Comparison of ENCODE assay signal across 8 mouse cellular contexts in the genomic region with DNA sequence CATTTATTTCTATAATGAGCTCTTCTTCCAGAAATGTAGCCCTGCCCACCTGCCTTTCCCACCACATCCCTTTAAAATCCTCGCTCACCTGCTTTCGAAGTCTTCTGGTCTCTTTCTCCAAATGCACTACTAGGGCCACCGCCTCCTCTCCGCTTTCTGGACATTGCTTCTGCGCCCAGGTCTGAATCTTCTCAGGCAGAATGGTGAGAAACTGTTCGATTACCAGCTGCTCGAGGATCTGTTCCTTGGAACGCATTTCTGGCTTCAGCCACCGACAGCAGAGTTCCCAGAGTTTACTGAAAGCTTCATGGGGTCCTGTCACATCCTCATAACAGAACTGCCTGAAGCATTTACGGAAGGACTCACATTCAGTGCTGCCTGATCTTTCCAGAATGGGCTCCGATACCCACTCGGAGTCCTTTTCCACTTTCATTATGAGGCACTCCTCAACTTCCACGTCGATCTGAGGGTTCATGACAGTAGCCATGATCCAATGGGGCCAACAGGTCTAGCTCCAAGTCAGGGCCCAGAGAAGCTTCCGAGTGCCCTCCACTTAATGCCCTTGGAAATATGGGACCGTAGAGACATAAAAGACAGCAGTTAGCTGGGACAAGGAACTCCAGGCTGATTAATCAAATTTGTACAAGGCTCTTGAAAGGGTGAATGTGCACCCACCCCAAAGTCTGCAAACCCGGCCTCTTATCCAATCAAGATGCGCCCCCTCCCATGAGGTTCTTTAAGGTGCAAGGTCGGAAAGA. TPM values are rescaled to one million over a fixed set of nuclear protein-coding genes. Genes with fewer than 3 reads are reported as not detected.
DNase-seq lines count a peak whose midpoint lies in the region; ATAC-seq and TF ChIP-seq lines count a peak whose summit lies in the region.

No protein-coding gene starts in this region.

- DNase-seq in adrenal gland, postnatal 10 days: peak; percentile 2
- DNase-seq in adrenal gland, postnatal 14 days: no peak
- DNase-seq in neural tube, embryonic 11.5 days (ENCODE audit: low spot score): peak; percentile 19
- DNase-seq in neural tube, embryonic 10.5 days (ENCODE audit: extremely low spot score, low spot score): no peak
- DNase-seq in hindbrain, postnatal 0 days (ENCODE audit: low spot score): peak; percentile 45
- DNase-seq in midbrain, embryonic 10.5 days (ENCODE audit: low spot score): peak; percentile 16
- no peak for DNase-seq in spleen, postnatal 36 days (ENCODE audit: low spot score in 2 of 2)
- no peak for DNase-seq in yolk sac, embryonic 10.5 days (ENCODE audit: low spot score)

- H3K9me3 ChIP-seq in neural tube, embryonic 11.5 days (ENCODE audit: control insufficient read depth, low read length): no peaks in the 10 kb centered on the region
- no peaks in the 10 kb centered on the region for H3K9me3 ChIP-seq in hindbrain, postnatal 0 days (ENCODE audit: low read length)
- no peaks in the 10 kb centered on the region for H3K9me3 ChIP-seq in midbrain, embryonic 10.5 days (replicated peaks)

- peak overlapping the region; percentile 87 for H3K9ac ChIP-seq in neural tube, embryonic 11.5 days (ENCODE audit: low read length)
- H3K9ac ChIP-seq in hindbrain, postnatal 0 days (replicated peaks; ENCODE audit: low read length): peak overlapping the region; percentile 82

- peak overlapping the region; percentile 63 for H3K4me3 ChIP-seq in neural tube, embryonic 11.5 days (ENCODE audit: low read depth, low read length)
- peak overlapping the region; percentile 74 for H3K4me3 ChIP-seq in hindbrain, postnatal 0 days (ENCODE audit: low read length)
- peak overlapping the region; percentile 75 for H3K4me3 ChIP-seq in midbrain, embryonic 10.5 days

- H3K4me2 ChIP-seq in neural tube, embryonic 11.5 days (ENCODE audit: low read depth): peak overlapping the region; percentile 90
- peak overlapping the region; percentile 95 for H3K4me2 ChIP-seq in hindbrain, postnatal 0 days (ENCODE audit: low read depth, low read length)

- peak; percentile 3; the same call in 1 of the 2 replicates for ATAC-seq in neural tube, embryonic 11.5 days (ENCODE audit: insufficient read depth, low FRiP score, low TSS enrichment)
- ATAC-seq in hindbrain, postnatal 0 days: peak; percentile 6; the same call in 1 of the 2 replicates

- no peak for TF ChIP-seq CTCF in hindbrain, postnatal 0 days (IDR thresholded peaks at IDR 0.05; ENCODE audit: low read depth)

- H3K27me3 ChIP-seq in neural tube, embryonic 11.5 days (ENCODE audit: control insufficient read depth, insufficient read depth, low read length): no peaks in the 10 kb centered on the region
- H3K27me3 ChIP-seq in hindbrain, postnatal 0 days (ENCODE audit: insufficient read depth, low read length): no peaks in the 10 kb centered on the region
- H3K27me3 ChIP-seq in midbrain, embryonic 10.5 days (ENCODE audit: low read depth, poor library complexity, severe bottlenecking): no peaks in the 10 kb centered on the region

- H3K36me3 ChIP-seq in neural tube, embryonic 11.5 days (ENCODE audit: control insufficient read depth, insufficient read depth, low read length): no peaks in the 10 kb centered on the region
- H3K36me3 ChIP-seq in hindbrain, postnatal 0 days (ENCODE audit: insufficient read depth, low read length): peaks cover 6% of the 10 kb centered on the region; the same call in 1 of the 2 replicates
- peaks cover 25% of the 10 kb centered on the region for H3K36me3 ChIP-seq in midbrain, embryonic 10.5 days

- peaks cover 8% of the 10 kb centered on the region for H3K4me1 ChIP-seq in neural tube, embryonic 11.5 days (ENCODE audit: control insufficient read depth, insufficient read depth, low read length)
- H3K4me1 ChIP-seq in hindbrain, postnatal 0 days (ENCODE audit: insufficient read depth, low read length): no peaks in the 10 kb centered on the region; the same call in 1 of the 2 replicates
- peaks cover 27% of the 10 kb centered on the region for H3K4me1 ChIP-seq in midbrain, embryonic 10.5 days

- H3K27ac ChIP-seq in neural tube, embryonic 11.5 days (ENCODE audit: low read depth, low read length): peak overlapping the region; percentile 78; the same call in 1 of the 2 replicates
- peak overlapping the region; percentile 97 for H3K27ac ChIP-seq in hindbrain, postnatal 0 days
- H3K27ac ChIP-seq in midbrain, embryonic 10.5 days (replicated peaks): peak overlapping the region; percentile 95

- 46% methylated on average over 19 of the region's 19 CpGs for WGBS in neural tube, embryonic 11.5 days
- 24% methylated on average over 19 of the region's 19 CpGs for WGBS in hindbrain, postnatal 0 days
- 47% methylated on average over 19 of the region's 19 CpGs for WGBS in midbrain, embryonic 10.5 days

RNA-seq across cellular contexts. Expression of gene Zkscan2, which starts 0.6 kb away (rescaled TPM):
- total RNA-seq in adrenal gland, postnatal 10 days (2021): 1 to 10 TPM; 1.2 to 2.8 TPM
- total RNA-seq in adrenal gland, postnatal 14 days (2021): 1.4 and 2.0 TPM in 2 replicates
- 5.8 and 9.4 TPM in 2 replicates for polyA plus RNA-seq in neural tube, embryonic 11.5 days (2014; fragmentation: Nextera tagmentation; extraction: Ambion mirVana)
- 14.4 and 18.6 TPM in 2 replicates for total RNA-seq in hindbrain, postnatal 0 days (2014; rRNA removed)
- 8.0 and 8.3 TPM in 2 replicates for polyA plus RNA-seq in hindbrain, postnatal 0 days (2015; fragmentation: Nextera tagmentation; extraction: Ambion mirVana)
- polyA plus RNA-seq in midbrain, embryonic 10.5 days (2016; fragmentation: Nextera tagmentation; extraction: Ambion mirVana): 4.6 and 6.5 TPM in 2 replicates

RNA-seq across cellular contexts. Expression of gene Aqp8, which starts 37.6 kb away (rescaled TPM):
- total RNA-seq in adrenal gland, postnatal 10 days (2021): 1 to 10 TPM; 3.9 to 9.3 TPM
- 0.41 and 3.9 TPM in 2 replicates for total RNA-seq in adrenal gland, postnatal 14 days (2021)
- polyA plus RNA-seq in neural tube, embryonic 11.5 days (2014; fragmentation: Nextera tagmentation; extraction: Ambion mirVana): 1.2 and 1.4 TPM in 2 replicates
- total RNA-seq in hindbrain, postnatal 0 days (2014; rRNA removed): not detected in 2 replicates
- polyA plus RNA-seq in hindbrain, postnatal 0 days (2015; fragmentation: Nextera tagmentation; extraction: Ambion mirVana): 0.33 TPM in 1 of 2 replicates, not detected in the other
- 0.41 and 1.1 TPM in 2 replicates for polyA plus RNA-seq in midbrain, embryonic 10.5 days (2016; fragmentation: Nextera tagmentation; extraction: Ambion mirVana)

Comparison
In these comparisons a context has a peak if more than half of its experiments do, and no peak if none do; other contexts are left out.
1. DNase-seq: peak in adrenal gland, postnatal 10 days (single experiment), neural tube, embryonic 11.5 days (single experiment), hindbrain, postnatal 0 days (single experiment) and midbrain, embryonic 10.5 days (single experiment); none in adrenal gland, postnatal 14 days (single experiment), neural tube, embryonic 10.5 days (single experiment), spleen, postnatal 36 days (0 of 2) and yolk sac, embryonic 10.5 days (single experiment).
2. Peak in every context shown above with its lines, with median percentiles within 50 percentile points of each other: H3K27ac ChIP-seq and H3K4me3 ChIP-seq.